Mouse (Mus musculus): ENCODE results near the gene Psat1.

The Psat1 gene

GRCm38 (mm10) chr19:15924181-15924865 lies 22.8 kb downstream of the Psat1 start:
- DNase-seq (ENCODE audit: low read depth, low spot score): no peak

GRCm38 (mm10) chr19:15923426-15923825 lies 23.7 kb downstream of the Psat1 start:
- DNase-seq (ENCODE audit: low read depth, low spot score): no peak

DNA sequence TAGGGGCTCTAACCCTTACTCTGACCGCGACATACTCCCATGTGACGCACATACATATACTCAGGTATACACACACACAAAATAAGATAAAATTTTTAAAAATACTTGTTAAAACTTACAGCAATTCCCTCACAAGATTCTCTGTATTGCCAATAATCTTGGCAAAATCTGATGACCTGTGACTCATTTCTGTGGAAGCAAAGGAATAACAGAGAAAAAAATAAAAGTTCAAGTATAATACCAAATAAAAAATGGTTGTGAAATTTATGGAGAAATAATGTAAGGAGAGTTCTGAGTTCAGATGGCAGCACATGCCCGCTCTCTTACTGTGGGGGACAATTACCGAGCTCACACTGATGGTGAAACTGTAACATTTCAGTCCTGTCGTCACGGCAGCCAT lies 27.8 kb downstream of the Psat1 start:
- no peak for DNase-seq (ENCODE audit: low read depth, low spot score)

DNA sequence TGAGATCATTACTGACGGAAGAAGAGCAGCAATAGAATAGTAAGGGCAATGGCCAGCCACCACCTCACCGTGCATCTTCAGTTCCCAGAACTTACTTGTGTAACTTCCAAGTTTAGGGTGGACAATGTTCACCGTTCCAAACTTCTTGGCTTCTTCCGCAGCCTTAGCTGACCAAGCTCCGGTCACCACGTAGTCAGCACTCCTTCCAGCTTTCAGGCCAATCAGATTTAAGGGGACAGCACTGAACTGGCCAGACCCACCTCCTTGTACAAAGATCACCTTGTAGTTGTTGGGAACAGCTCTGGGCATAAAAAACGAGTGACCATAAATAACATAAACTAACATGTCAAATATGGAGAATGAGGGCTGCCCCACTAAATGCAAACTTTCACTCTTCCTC lies 29.0 kb downstream of the Psat1 start:
- no peak for DNase-seq (ENCODE audit: low read depth, low spot score)

DNA sequence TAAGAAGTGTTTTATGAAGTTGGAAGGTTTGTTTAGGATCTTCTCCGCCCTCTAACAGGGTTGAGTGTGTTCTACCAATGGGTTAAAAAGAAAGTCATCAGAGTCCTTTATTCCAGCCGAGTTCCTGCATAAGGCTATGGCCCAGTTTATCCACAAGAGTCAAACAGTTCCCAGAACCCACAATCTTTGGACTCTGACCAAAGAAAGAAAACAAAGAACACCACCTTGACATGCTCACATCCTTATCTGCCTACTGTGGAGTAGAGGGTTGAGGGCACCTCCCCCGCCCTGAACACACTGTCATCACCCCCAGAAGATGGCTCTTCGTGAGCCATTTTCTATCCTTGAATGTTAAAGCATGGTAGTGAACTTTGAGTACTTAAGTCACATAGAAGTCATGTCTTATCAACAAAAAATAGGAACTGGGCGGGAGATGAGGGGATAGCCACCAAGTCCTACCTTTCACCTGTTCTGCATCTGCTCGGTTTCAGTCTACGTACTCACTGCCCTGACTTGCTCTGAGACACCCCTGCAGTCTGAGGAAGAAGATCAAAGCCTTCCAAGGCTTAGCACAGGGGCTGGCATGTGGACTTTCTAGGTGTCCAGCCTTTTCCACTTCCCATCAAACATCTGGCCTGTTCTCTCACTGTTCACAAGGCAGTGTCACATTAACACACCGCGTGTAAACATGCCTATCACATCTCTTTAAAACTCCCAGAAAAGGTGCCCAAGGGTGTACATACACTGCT lies 33.7 kb downstream of the Psat1 start:
- no peak for DNase-seq (ENCODE audit: low read depth, low spot score)

GRCm38 (mm10) chr19:15911441-15911840 lies 35.7 kb downstream of the Psat1 start:
- no peak for DNase-seq (ENCODE audit: low read depth, low spot score)

DNA sequence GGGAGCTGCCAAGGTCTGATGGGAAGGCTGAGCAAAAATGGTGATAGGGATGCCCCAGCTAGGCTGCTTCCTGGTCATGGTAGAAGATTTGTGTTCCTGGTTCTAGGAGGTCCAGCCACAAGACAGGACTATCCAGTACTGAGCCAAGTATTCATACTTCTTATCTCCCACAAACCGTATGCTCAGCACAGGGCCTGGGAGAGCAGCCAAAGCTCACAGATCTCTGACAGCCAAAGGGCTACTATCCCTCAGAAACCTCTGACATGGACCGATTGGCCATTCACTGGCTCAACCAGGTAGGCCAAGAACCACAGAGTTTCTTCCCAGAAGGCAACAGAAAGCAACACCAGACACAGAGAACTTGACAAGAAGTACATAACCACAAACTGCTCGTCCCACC lies 36.1 kb downstream of the Psat1 start:
- no peak for DNase-seq (ENCODE audit: low read depth, low spot score)

- no peak for DNase-seq (ENCODE audit: low read depth, low spot score)
These were observed 36.6 kb downstream of the Psat1 start for GRCm38 (mm10) chr19:15910488-15910887.

DNA sequence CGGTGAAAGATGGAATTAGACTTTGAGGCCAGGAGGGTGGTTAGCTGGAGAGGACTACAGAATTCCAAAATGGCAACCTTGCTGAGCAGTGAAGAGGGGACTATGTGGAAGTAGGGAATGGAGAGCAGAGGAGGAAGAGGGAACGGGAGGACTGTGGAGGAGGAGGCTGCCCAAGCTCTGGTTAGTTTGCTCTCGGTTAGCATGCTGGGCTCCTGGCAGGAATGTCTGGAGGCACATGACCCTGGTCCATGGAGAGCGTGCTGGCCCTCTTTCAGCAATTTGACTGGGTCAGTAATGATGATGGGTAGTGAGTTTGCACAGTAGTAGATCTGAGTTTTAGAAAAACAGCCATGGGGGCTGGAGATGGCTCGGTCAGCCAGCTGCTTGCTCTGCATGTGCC lies 39.1 kb downstream of the Psat1 start:
- no peak for DNase-seq (ENCODE audit: low read depth, low spot score)

DNA sequence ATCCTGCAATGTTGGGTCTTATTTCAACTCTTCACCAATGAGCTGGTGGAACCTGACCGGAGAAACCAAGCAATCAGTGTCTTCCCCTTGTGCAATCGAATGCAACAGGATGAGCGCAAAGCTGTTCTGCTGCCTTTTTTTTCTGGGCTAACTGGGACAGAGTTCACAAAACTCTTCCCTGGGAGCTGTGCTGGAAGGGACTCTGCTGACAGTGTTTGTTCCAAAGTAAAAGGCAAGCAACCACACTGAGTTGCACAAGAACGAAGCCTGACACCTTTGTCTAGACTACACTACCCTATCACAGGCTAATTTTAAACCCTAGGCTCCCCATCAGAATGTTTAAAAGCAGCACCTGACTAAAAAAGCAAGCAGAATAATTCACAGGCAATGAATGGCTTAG lies 42.4 kb downstream of the Psat1 start:
- DNase-seq (ENCODE audit: low read depth, low spot score): no peak

DNA sequence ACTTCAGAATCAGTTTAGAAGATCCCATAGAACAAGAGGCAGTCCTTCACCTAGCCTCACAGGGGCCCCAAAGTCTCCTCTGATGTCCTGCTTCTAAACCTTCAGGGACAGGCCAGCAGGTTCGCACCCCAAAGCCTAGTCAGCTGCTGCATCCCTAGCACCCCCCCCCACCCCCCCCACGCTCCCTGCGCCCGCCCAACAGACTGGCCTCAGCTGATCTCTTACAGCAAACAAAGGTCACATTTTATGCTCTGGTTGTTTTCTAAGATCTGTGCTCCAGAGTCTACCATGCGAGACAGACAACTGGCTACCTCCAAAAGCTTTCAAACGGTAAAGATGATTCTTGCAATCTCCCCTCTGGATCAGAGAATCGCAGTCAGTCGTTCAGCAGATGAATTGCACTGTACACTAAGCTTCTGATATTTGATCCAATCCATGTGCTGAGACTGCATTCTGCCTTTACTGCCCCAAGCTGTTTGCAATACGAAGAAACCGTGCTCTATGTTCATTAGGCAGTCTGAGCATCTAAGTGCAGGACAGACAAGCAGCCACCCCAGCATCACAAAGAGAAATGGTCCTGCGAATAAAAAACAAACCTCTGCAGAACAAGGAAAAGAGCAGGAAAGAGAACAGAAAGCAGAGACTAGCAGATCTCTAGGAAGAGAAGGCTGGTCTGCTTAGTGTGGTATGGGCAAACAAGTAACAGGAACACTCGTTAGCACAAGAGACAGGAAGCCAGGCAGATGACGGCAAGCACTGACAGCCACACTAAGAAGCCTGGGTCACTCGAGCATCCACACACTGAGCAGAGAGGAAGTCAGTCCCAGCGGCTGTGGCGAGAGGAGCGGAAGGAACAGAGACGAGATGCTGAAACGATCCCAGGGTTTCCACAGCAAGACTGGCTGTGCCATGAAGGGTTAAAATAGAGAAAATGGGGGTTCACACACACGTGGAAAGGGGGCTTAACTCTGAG lies 43.3 kb downstream of the Psat1 start:
- no peak for DNase-seq (ENCODE audit: low read depth, low spot score)

- DNase-seq (ENCODE audit: low read depth, low spot score): no peak
These were observed 51.5 kb downstream of the Psat1 start for GRCm38 (mm10) chr19:15895681-15896080.

GRCm38 (mm10) chr19:15892146-15892545 lies 55.0 kb downstream of the Psat1 start:
- no peak for DNase-seq (ENCODE audit: low read depth, low spot score)

- DNase-seq (ENCODE audit: low read depth, low spot score): no peak
These were observed 58.7 kb downstream of the Psat1 start for GRCm38 (mm10) chr19:15888466-15888865.

DNA sequence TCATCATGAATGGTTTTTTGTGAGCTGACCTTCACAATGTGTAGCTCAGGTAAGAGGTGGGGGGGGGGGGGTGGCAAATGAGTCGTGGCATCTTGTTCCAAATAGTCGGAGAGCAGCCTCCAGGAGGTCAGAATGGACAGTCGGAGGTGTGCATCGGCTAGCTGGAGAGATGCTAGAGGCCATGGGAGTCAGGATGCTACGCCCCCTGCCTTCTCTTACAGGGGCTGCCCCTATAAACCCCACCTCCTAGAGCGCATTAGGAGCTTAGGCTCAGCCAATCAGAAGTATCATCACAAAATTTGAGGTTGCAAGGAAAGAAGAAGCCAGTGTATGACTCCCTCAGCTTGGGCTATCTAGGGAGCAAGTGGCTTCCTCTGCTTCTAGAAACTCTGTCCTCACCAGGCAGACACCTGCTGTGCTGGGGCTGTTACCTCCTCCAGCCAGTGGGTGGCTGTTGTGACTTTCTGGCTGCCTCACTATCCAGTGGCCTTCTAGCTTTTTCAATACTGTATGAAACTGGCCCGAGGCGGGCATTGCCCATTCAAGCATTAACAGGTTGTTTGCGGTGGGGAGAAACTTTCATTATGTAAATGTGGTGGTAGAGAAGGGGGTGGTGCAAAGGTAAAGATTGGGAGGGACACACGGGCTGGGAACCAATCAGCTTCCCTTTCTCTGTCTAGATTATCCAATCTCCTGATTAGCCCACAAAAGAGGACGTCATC lies 64.3 kb downstream of the Psat1 start:
- no peak for DNase-seq (ENCODE audit: low read depth, low spot score)

- DNase-seq (ENCODE audit: low read depth, low spot score): no peak
These were observed 66.4 kb downstream of the Psat1 start for GRCm38 (mm10) chr19:15880731-15881130.

DNA sequence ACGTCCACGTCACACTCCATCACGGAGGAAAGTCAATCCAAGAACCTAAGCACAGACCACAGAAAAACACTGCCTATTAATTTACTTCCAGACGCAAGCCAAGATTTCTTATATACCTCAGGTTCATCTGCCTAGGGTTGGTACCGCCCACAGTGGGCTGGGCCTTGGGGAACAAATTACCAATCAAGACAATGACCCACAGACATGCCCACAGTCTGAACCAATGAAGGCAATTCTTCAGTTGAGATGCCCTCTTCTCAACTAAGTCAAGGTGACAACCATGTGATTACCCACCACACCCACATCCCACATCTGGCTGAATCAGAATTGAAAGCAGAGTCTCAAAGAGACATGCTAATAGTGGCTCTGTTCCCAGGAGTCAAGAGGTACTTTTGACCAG lies 67.9 kb downstream of the Psat1 start:
- no peak for DNase-seq (ENCODE audit: low read depth, low spot score)

DNA sequence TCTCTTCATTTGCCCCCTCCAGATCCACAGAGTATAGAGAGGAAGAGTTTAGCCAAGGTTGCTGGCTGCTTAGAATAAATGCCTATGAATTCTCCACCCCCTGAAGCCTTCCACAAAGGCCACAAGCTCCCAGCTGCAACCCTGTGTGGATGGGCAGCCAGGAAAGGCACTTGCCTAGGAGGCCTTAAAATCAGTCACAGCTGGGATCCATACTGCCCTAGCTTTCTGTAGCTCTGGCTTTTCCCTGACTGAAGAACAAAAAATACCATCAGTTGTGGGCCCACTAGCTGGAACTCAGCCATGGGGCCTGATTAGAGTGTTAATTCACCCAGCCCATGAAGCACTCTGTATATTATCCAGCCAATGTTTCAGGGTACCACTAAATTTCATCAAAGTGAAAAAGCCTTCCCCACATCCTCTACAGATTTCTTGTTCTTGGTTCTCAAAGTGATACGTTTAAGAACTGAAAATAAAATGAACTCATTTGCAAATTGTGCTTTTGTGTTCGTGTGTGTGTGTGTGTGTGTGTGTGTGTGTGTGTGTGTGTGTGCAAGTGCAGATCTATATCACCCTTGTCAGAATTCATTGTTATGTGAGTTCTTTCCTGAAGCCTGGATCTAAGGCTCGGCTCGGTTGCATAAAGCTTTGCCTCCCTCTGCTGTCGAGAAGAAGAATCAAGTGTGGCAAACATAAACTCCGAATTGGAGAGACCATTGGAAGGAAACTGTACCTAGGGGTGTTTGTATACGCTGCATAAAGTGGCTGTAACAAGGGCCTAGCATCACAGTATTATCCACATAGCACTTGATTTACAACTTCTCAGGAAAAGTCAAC lies 78.1 kb downstream of the Psat1 start:
- no peak for DNase-seq (ENCODE audit: low read depth, low spot score)

DNA sequence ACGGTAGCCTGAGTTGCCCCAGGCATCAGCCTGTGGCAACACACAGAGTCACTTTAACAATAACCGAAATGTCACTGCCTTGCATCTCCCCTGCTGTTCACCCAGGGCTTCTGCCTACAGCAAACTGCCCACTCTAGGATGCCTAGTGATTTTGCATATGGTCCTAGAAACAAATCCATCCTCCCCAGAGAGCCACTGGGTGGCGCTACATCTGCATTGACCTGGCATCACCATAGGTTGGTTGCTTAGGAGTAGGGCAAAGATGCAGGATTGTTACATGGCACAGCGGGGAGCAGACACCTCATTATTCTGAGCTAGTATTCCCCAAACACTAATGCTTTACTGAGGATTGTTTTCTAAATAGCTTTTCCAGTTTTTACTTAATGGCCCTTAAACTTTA lies 80.3 kb downstream of the Psat1 start:
- DNase-seq (ENCODE audit: low read depth, low spot score): no peak

GRCm38 (mm10) chr19:15866126-15866525 lies 81.0 kb downstream of the Psat1 start:
- no peak for DNase-seq (ENCODE audit: low read depth, low spot score)

DNA sequence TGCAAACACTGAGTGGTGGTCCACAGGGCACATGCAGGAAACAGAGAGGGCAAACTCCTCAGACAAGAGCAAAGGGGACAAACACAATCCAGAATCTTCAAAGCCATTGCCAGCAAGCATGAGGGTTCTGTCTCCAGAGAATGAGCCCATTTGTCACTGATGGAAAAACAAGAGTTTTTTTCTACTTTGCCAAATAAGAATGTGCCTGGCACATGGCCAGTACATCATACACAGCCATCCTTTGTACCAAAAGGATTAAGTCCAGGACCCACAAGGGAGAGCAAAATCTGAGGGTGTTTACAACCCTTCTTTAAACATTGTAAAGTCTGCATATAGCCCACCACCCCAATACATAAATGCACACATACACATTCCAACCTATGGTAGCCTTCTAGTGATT lies 81.7 kb downstream of the Psat1 start:
- no peak for DNase-seq (ENCODE audit: low read depth, low spot score)
